Mouse (Mus musculus) A20 (cell line): Measurements from ENCODE around the gene Ffar4.

ENCODE experiments used
- DNase-seq: peaks from one replicate; pipeline ENCODE4 v3.0.0-alpha.2; 2011; ENCODE audit warnings: low read depth, low spot score

Gene Ffar4

GRCm38 (mm10) chr19:38096858-38097758 is at the start of gene Ffar4:
Gene Ffar4 (plus strand): TSS chr19:38097071.
- no peak for DNase-seq

- DNase-seq = no peak
Observed at GRCm38 (mm10) chr19:38049686-38050085, 47.2 kb upstream of the Ffar4 start.

GRCm38 (mm10) chr19:38053227-38054041 is 43.4 kb upstream of the Ffar4 start:
- peak; percentile 74 for DNase-seq

- peak; percentile 93 for DNase-seq
Observed at GRCm38 (mm10) chr19:38054149-38054719, 42.6 kb upstream of the Ffar4 start.

- peak; percentile 99 for DNase-seq
Observed at GRCm38 (mm10) chr19:38054720-38055192, 42.1 kb upstream of the Ffar4 start, which contains the start of gene Cep55. Gene Cep55 (plus strand): TSS chr19:38055011.

GRCm38 (mm10) chr19:38055798-38056197 is 41.1 kb upstream of the Ffar4 start:
- peak; percentile 55 for DNase-seq

GRCm38 (mm10) chr19:38056276-38056675 is 40.6 kb upstream of the Ffar4 start:
- peak; percentile 72 for DNase-seq

GRCm38 (mm10) chr19:38056931-38057330 is 39.9 kb upstream of the Ffar4 start:
- no peak for DNase-seq

GRCm38 (mm10) chr19:38063201-38063600 is 33.7 kb upstream of the Ffar4 start:
- no peak for DNase-seq

- no peak for DNase-seq
Observed at GRCm38 (mm10) chr19:38064051-38064450, 32.8 kb upstream of the Ffar4 start.

GRCm38 (mm10) chr19:38073226-38073625 is 23.6 kb upstream of the Ffar4 start:
- no peak for DNase-seq

GRCm38 (mm10) chr19:38075051-38075450 is 21.8 kb upstream of the Ffar4 start:
- DNase-seq = no peak

- peak; percentile 26 for DNase-seq
Observed at GRCm38 (mm10) chr19:38076251-38076650, 20.6 kb upstream of the Ffar4 start.

- no peak for DNase-seq
Observed at GRCm38 (mm10) chr19:38077851-38078540, 18.9 kb upstream of the Ffar4 start.

GRCm38 (mm10) chr19:38081361-38081760 is 15.5 kb upstream of the Ffar4 start:
- no peak for DNase-seq

GRCm38 (mm10) chr19:38082931-38083525 is 13.8 kb upstream of the Ffar4 start:
- no peak for DNase-seq

- no peak for DNase-seq
Observed at GRCm38 (mm10) chr19:38085841-38086240, 11.0 kb upstream of the Ffar4 start.

- DNase-seq = peak; percentile 18
Observed at GRCm38 (mm10) chr19:38086948-38087551, 9.8 kb upstream of the Ffar4 start.

GRCm38 (mm10) chr19:38089358-38089757 is 7.5 kb upstream of the Ffar4 start:
- DNase-seq = no peak

- peak; percentile 51 for DNase-seq
Observed at GRCm38 (mm10) chr19:38091512-38091985, 5.3 kb upstream of the Ffar4 start.
